In genomic region chr6:126806783-126807182, GRCm38 (mm10) we compare ENCODE assay signal across 13 mouse cellular contexts. TPM values are rescaled to one million over a fixed set of nuclear protein-coding genes. Genes with fewer than 3 reads are reported as not detected.
DNase-seq lines count a peak whose midpoint lies in the region; ATAC-seq and TF ChIP-seq lines count a peak whose summit lies in the region.
"Had no signal": no experiment of that assay in that cellular context is flagged by ENCODE, and none has a peak within 500 bp of the region (broad histone marks: within the 10 kb centered on the region; RNA-seq: fewer than 3 reads in every experiment).

No protein-coding gene starts in this region.

- peak; percentile 12 to 21 for DNase-seq in cerebellum, postnatal 10 days
- DNase-seq in cerebellum, postnatal 14 days, result no peak
- no peak for DNase-seq in liver, postnatal 0 days
- DNase-seq in liver, result no peak
- DNase-seq in ES-E14 (ENCODE audit: low read depth, low spot score), result peak; percentile 50
- peak; percentile 6 for DNase-seq in mesoderm, embryonic 11.5 days (ENCODE audit: low read depth, low spot score)
- no peak for DNase-seq in limb, embryonic 10.5 days (ENCODE audit: low spot score)
- DNase-seq: adrenal gland, postnatal 36 days; heart, adult 18-20 months; midbrain, embryonic 14.5 days had no signal

- 73% methylated on average over 3 of the region's 3 CpGs for WGBS in liver, postnatal 0 days (ENCODE audit: insufficient replicate concordance)
- 88% methylated on average over 3 of the region's 3 CpGs for WGBS in limb, embryonic 10.5 days

- no peaks in the 10 kb centered on the region for H3K36me3 ChIP-seq in liver, postnatal 0 days (replicated peaks; ENCODE audit: insufficient read depth, low read length)
- H3K36me3 ChIP-seq in ES-E14 (ENCODE audit: control insufficient read depth, insufficient read depth, low read length, poor library complexity, severe bottlenecking), result no peaks in the 10 kb centered on the region
- no peaks in the 10 kb centered on the region for H3K36me3 ChIP-seq in limb, embryonic 10.5 days
- H3K36me3 ChIP-seq: hindbrain, embryonic 10.5 days had no signal

- no peak overlapping the region for H3K27ac ChIP-seq in liver, postnatal 0 days (ENCODE audit: low read depth)
- no peak overlapping the region for H3K27ac ChIP-seq in ES-E14 (ENCODE audit: insufficient read depth, low read depth, low read length, poor library complexity, severe bottlenecking)
- no peak overlapping the region for H3K27ac ChIP-seq in limb, embryonic 10.5 days
- H3K27ac ChIP-seq: hindbrain, embryonic 10.5 days had no signal

- ATAC-seq in liver, postnatal 0 days, result no peak
- ATAC-seq in megakaryocyte, adult 5-6 weeks (ENCODE audit: poor library complexity, severe bottlenecking), result no peak
- ATAC-seq: forebrain, embryonic 14.5 days had no signal

- H3K9ac ChIP-seq in liver, postnatal 0 days (replicated peaks), result no peak overlapping the region
- no peak overlapping the region for H3K9ac ChIP-seq in ES-E14 (ENCODE audit: insufficient read depth, low read depth, low read length, poor library complexity, severe bottlenecking)

- H3K4me1 ChIP-seq in liver, postnatal 0 days (ENCODE audit: insufficient read depth), result no peaks in the 10 kb centered on the region
- peaks cover 1 to 8% of the 10 kb centered on the region in 2 experiments; a peak in 2 of 4 replicates for H3K4me1 ChIP-seq in ES-E14 (ENCODE audit: control insufficient read depth in 2 of 2, insufficient read depth in 2 of 2, low read length in 2 of 2, poor library complexity in 1 of 2)
- H3K4me1 ChIP-seq in limb, embryonic 10.5 days, result no peaks in the 10 kb centered on the region

- H3K27me3 ChIP-seq in liver, postnatal 0 days (ENCODE audit: insufficient read depth, low read length), result no peaks in the 10 kb centered on the region
- no peaks in the 10 kb centered on the region for H3K27me3 ChIP-seq in limb, embryonic 10.5 days (ENCODE audit: low read depth, poor library complexity, severe bottlenecking)

- H3K4me3 ChIP-seq in liver, postnatal 0 days (ENCODE audit: low read depth, low read length), result no peak overlapping the region
- no peak overlapping the region for H3K4me3 ChIP-seq in ES-E14 (ENCODE audit: insufficient read depth in 1 of 2, low read depth in 1 of 2, low read length in 2 of 2, poor library complexity in 1 of 2, severe bottlenecking in 1 of 2)
- no peak overlapping the region for H3K4me3 ChIP-seq in limb, embryonic 10.5 days
- H3K4me3 ChIP-seq: hindbrain, embryonic 10.5 days had no signal

- H3K4me2 ChIP-seq in liver, postnatal 0 days (ENCODE audit: low read depth, low read length), result no peak overlapping the region

- no peak for TF ChIP-seq EP300 in liver, postnatal 0 days (IDR thresholded peaks at IDR 0.05; ENCODE audit: low read depth)

- in situ Hi-C loops in ES-E14 (cut with MboI; ENCODE audit: low sequenced_read_pairs in 2 of 2, unreplicated experiment in 2 of 2), result loop anchor here in 1 of 2 experiments (10.0 kb wide), 1 partner anchor 128 kb away; the partner anchor contains the start of genes D6Wsu163e and Rad51ap1

- peak; percentile 52 for TF ChIP-seq CTCF in liver, postnatal 0 days (IDR thresholded peaks at IDR 0.05; ENCODE audit: low read depth)

- no peaks in the 10 kb centered on the region for H3K9me3 ChIP-seq in liver, postnatal 0 days (ENCODE audit: low read length)
- H3K9me3 ChIP-seq in ES-E14 (ENCODE audit: control insufficient read depth, insufficient read depth, low read depth, low read length), result no peaks in the 10 kb centered on the region
- no peaks in the 10 kb centered on the region for H3K9me3 ChIP-seq in limb, embryonic 10.5 days (replicated peaks)
- H3K9me3 ChIP-seq: hindbrain, embryonic 10.5 days had no signal

TF ChIP-seq in ES-E14, 5 proteins besides CTCF, POLR2A, EP300 and RAD21:
- TF ChIP-seq MAFK (IDR thresholded peaks at IDR 0.05; ENCODE audit: insufficient read depth, low read depth, low read length), result no peak
- TF ChIP-seq ZC3H11A (IDR thresholded peaks at IDR 0.05; ENCODE audit: borderline replicate concordance, low read depth, low read length), result peak; percentile 91

RNA-seq across cellular contexts. Expression of gene Ndufa9, which starts 42.2 kb away (rescaled TPM):
- 166 and 175 TPM in 2 replicates for polyA plus RNA-seq in liver, postnatal 0 days (2015; fragmentation: Nextera tagmentation; extraction: Ambion mirVana)
- 148 and 200 TPM in 2 replicates for total RNA-seq in ES-E14 (2012; rRNA removed)
- polyA plus RNA-seq in limb, embryonic 10.5 days (2016; fragmentation: Nextera tagmentation; extraction: Ambion mirVana), result 195 and 206 TPM in 2 replicates
- 72.1 and 74.0 TPM in 2 replicates for total RNA-seq in megakaryocyte, adult 5-6 weeks (2015)
- total RNA-seq in megakaryocyte, adult 5-6 weeks (2017), result 115 and 137 TPM in 2 replicates

RNA-seq across cellular contexts. Expression of gene Akap3, which starts 46.1 kb away (rescaled TPM):
- polyA plus RNA-seq in liver, postnatal 0 days (2015; fragmentation: Nextera tagmentation; extraction: Ambion mirVana), result not detected in 2 replicates
- 0.13 and 0.16 TPM in 2 replicates for total RNA-seq in ES-E14 (2012; rRNA removed)
- polyA plus RNA-seq in limb, embryonic 10.5 days (2016; fragmentation: Nextera tagmentation; extraction: Ambion mirVana), result 0.05 TPM in 1 of 2 replicates, not detected in the other
- total RNA-seq in megakaryocyte, adult 5-6 weeks (2015), result not detected in 2 replicates
- total RNA-seq in megakaryocyte, adult 5-6 weeks (2017), result not detected in 2 replicates
- total RNA-seq: adrenal gland, postnatal 36 days; heart, adult 18-20 months had no signal

Comparison
In these comparisons a context has a peak if more than half of its experiments do, and no peak if none do; other contexts are left out.
1. DNase-seq: peak in cerebellum, postnatal 10 days (2 of 2), ES-E14 (single experiment) and mesoderm, embryonic 11.5 days (single experiment); none in cerebellum, postnatal 14 days (0 of 2), liver, postnatal 0 days (single experiment), liver (single experiment) and limb, embryonic 10.5 days (single experiment).